Mouse (Mus musculus) heart, embryonic 16.5 days (tissue): ENCODE results near the gene Gm20388. TPM values are rescaled to one million over a fixed set of nuclear protein-coding genes. Genes with fewer than 3 reads are reported as not detected.

ENCODE experiments used
- ATAC-seq: fragments of 200-750 bp; cut with Nextera tagmentation; replicated peaks from 2 replicates; pipeline ENCODE4 v1.8.0; 2017; ENCODE audit warnings: moderate number of reproducible peaks; ENCODE audit not compliant: insufficient read depth, low FRiP score; ENCODE audit errors: extremely low read depth
- H3K27ac ChIP-seq: fragments of 300-500 bp; sonication (generic); 2 replicates; pipeline ENCODE4 v1.5.1; 2014; ENCODE audit warnings: mild to moderate bottlenecking, low read length, control low read depth, moderate library complexity
- H3K27me3 ChIP-seq: fragments of 300-500 bp; sonication (generic); 2 replicates; pipeline ENCODE4 v1.6.1; 2014; ENCODE audit warnings: low read length, mixed read lengths; ENCODE audit not compliant: control insufficient read depth, insufficient read depth
- H3K36me3 ChIP-seq: fragments of 300-500 bp; sonication (generic); 2 replicates; pipeline ENCODE4 v1.6.1; 2014; ENCODE audit not compliant: control insufficient read depth, insufficient read depth
- H3K4me1 ChIP-seq: fragments of 300-500 bp; sonication (generic); 2 replicates; pipeline ENCODE4 v1.6.1; 2014; ENCODE audit warnings: low read length, mixed read lengths; ENCODE audit not compliant: control insufficient read depth, insufficient read depth
- H3K4me2 ChIP-seq: fragments of 300-500 bp; sonication (generic); 2 replicates; pipeline ENCODE4 v1.6.1; 2014; ENCODE audit warnings: low read depth, mild to moderate bottlenecking, control low read depth, low read length
- H3K4me3 ChIP-seq: fragments of 300-500 bp; sonication (generic); 2 replicates; pipeline ENCODE4 v1.5.1; 2014; ENCODE audit warnings: mild to moderate bottlenecking, control low read depth, low read length
- H3K9ac ChIP-seq: fragments of 300-500 bp; sonication (generic); 2 replicates; pipeline ENCODE4 v1.6.1; 2014; ENCODE audit warnings: low read length, control low read depth
- H3K9me3 ChIP-seq: fragments of 300-500 bp; sonication (generic); replicated peaks from 2 replicates; pipeline ENCODE4 v1.6.1; 2016; ENCODE audit warnings: low read length; ENCODE audit not compliant: control insufficient read depth
- WGBS: fragments of 180-500 bp; shearing (Covaris S2); extraction: QIAGEN DNeasy Blood & Tissue Kit; methylation state at CpG from one replicate; pipeline ENCODE4 v1.1.7; 2014; 5-methylcytosine and 5-hydroxymethylcytosine counted together
- polyA plus RNA-seq: library from polyadenylated mRNA; unstranded; fragments of >200 nt; fragmentation: Nextera tagmentation; extraction: Ambion mirVana; gene quantifications from 2 replicates; pipeline ENCODE4 v1.2.1, GENCODE M21; 2015

Gm20388 gene
- polyA plus RNA-seq, 1 experiment from 2014 or later, result 4.5 TPM

- Histone ChIP-seq H3K4me3 (no peak overlapping the region), H3K27ac (no peak overlapping the region), H3K9me3 (no peaks in the 10 kb centered on the region), H3K36me3 (no peaks in the 10 kb centered on the region), H3K4me1 (peaks cover 20% of the 10 kb centered on the region), H3K4me2 (no peak overlapping the region), H3K27me3 (no peaks in the 10 kb centered on the region), H3K9ac (no peak overlapping the region)
- no peak for ATAC-seq
These were observed 854.0 kb downstream of the Gm20388 start for GRCm38 (mm10) chr8:120764638-120765037.

DNA sequence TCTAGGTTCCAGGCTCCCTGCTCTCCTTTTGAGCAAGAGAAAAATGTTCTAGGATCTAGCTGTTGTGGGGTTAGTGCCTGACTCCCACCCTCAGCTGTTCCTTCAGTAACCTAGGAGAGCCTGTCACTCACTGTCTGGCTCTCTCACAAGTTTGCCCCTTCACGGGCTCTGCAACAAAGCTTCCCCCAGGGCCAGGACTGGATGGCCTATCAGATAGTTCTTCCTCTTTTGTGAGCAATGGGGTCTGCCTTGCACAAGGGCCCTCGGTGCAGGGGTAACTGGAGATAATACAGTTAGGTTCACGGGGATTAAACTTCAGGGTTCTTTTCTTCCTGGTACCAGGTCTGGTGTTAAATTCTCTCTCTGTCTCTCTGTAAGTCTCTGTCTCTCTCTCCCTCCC is 856.0 kb downstream of the Gm20388 start:
- H3K36me3 ChIP-seq, result no peaks in the 10 kb centered on the region
- 33% methylated on average over 3 of the region's 3 CpGs for WGBS
- H3K4me1 ChIP-seq, result peaks cover 20% of the 10 kb centered on the region
- H3K4me3 ChIP-seq, result no peak overlapping the region
- no peaks in the 10 kb centered on the region for H3K9me3 ChIP-seq
- no peak for ATAC-seq
- H3K4me2 ChIP-seq, result no peak overlapping the region
- no peak overlapping the region for H3K9ac ChIP-seq
- H3K27ac ChIP-seq, result no peak overlapping the region
- H3K27me3 ChIP-seq, result no peaks in the 10 kb centered on the region

DNA sequence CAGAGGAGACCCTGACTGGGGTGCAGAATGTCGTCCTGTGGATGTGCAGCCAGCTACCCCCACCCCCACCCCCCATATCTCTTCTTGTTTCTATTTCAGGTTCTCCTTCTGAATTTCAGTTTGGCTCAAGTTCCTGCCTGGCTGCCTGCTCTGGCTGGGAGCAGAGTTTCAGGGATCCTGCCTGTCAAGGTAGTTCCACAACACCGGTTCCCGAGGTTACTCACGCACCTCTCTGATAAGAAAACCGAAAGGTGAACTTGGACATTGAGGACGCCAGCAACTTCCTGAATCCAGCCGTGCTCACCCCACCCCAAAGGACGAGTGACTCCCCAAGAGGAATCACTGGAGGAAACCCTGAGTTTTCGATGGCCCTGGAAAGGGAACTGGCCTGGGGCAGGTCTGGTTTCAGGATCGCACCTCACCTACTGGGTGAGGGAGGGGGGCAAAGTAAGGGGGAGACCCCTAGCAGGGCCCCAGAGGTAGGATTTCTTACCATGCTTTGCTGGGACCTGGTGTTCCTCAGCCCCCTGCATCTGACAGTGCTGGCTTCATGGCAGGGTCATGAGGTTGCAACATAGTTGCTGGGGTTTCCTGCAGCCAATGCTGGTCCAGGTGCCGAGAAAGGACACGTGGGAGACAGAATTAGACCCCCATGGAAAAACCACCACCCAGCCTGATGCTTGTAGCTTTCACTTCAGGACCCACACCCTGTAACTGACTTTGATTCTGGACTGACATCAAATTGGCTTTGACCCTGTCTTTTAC is 858.0 kb downstream of the Gm20388 start:
- no peaks in the 10 kb centered on the region for H3K27me3 ChIP-seq
- H3K9me3 ChIP-seq, result no peaks in the 10 kb centered on the region
- H3K4me2 ChIP-seq, result peak overlapping the region; percentile 27
- peak overlapping the region; percentile 30; the same call in 1 of the 2 replicates for H3K9ac ChIP-seq
- no peak overlapping the region for H3K4me3 ChIP-seq
- peaks cover 20% of the 10 kb centered on the region for H3K4me1 ChIP-seq
- peak overlapping the region; percentile 13 for H3K27ac ChIP-seq
- 27% methylated on average over 12 of the region's 12 CpGs for WGBS
- ATAC-seq, result peak; percentile 65
- no peaks in the 10 kb centered on the region for H3K36me3 ChIP-seq

GRCm38 (mm10) chr8:120777184-120777583 is 866.5 kb downstream of the Gm20388 start:
- H3K4me1 ChIP-seq, result 0 out of 2 replicates have a peak, but pooled peaks cover 2% of the 10 kb centered on the region

DNA sequence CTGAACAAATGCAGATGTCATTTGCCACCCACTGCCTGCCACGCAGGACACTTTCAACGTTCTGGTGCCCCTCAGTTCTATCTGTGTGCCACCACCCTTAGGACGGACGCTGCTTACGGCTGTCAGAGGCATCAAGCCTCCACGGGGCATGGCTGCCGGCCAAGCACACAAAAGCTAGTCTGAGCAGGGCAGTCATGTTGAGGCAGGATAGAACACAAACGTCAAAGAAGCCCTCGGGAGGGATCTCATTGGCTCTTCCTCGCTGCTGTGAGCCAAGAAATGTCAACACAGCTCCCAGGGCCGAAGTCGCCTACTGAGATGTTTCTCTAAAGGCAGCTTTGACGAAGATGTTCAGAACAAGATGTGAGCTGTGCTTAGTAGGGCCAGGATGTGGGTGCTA is 867.1 kb downstream of the Gm20388 start:
- Histone ChIP-seq H3K4me2 (no peak overlapping the region), H3K4me3 (no peak overlapping the region), H3K4me1 (0 out of 2 replicates have a peak, but pooled peaks cover 2% of the 10 kb centered on the region), H3K9me3 (no peaks in the 10 kb centered on the region), H3K9ac (no peak overlapping the region), H3K36me3 (no peaks in the 10 kb centered on the region), H3K27me3 (no peaks in the 10 kb centered on the region; the same call in 1 of the 2 replicates), H3K27ac (no peak overlapping the region)
- ATAC-seq, result no peak; the same call in 1 of the 2 replicates
- 35% methylated on average over 13 of the region's 13 CpGs for WGBS

More at GRCm38 (mm10) chr8:120777184-120777583, 866.5 kb downstream of the Gm20388 start:
- Histone ChIP-seq H3K4me3 (no peak overlapping the region), H3K27me3 (no peaks in the 10 kb centered on the region; the same call in 1 of the 2 replicates), H3K4me2 (no peak overlapping the region), H3K9me3 (no peaks in the 10 kb centered on the region), H3K36me3 (no peaks in the 10 kb centered on the region), H3K27ac (no peak overlapping the region), H3K9ac (no peak overlapping the region)
- WGBS, result 85% methylated on average over 10 of the region's 10 CpGs
- no peak for ATAC-seq

DNA sequence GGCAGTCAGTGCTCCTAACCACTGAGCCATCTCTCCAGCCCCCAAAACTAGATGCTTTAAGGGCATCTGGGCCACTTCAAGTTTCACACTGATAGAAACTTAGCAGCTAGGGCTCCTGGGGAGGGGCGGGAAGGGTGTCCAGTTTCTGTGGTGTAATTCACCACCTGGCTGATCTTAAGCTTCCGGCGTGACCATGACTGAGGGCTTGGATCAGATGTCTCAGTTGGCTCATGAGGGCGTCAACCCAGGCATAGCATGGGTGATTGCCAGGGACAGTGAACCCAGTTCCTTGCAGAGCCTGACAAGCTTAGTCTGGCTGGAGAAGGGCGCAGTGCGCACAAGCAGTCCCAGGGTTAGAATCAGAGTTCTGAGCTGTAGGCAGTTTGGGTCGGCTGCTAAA is 868.5 kb downstream of the Gm20388 start:
- H3K36me3 ChIP-seq, result no peaks in the 10 kb centered on the region
- no peak overlapping the region for H3K4me2 ChIP-seq
- no peak for ATAC-seq
- H3K4me1 ChIP-seq, result 0 out of 2 replicates have a peak, but pooled peaks cover 2% of the 10 kb centered on the region
- no peaks in the 10 kb centered on the region; the same call in 1 of the 2 replicates for H3K27me3 ChIP-seq
- H3K9ac ChIP-seq, result no peak overlapping the region
- no peak overlapping the region for H3K27ac ChIP-seq
- WGBS, result 95% methylated on average over 7 of the region's 7 CpGs
- H3K9me3 ChIP-seq, result no peaks in the 10 kb centered on the region
- H3K4me3 ChIP-seq, result no peak overlapping the region

- WGBS, result 61% methylated on average over 4 of the region's 4 CpGs
- no peak overlapping the region for H3K4me2 ChIP-seq
- H3K4me3 ChIP-seq, result no peak overlapping the region
- no peaks in the 10 kb centered on the region for H3K27me3 ChIP-seq
- no peak overlapping the region for H3K27ac ChIP-seq
- no peak overlapping the region for H3K9ac ChIP-seq
- H3K9me3 ChIP-seq, result no peaks in the 10 kb centered on the region
- no peaks in the 10 kb centered on the region for H3K36me3 ChIP-seq
- ATAC-seq, result no peak
- no peaks in the 10 kb centered on the region for H3K4me1 ChIP-seq
These were observed 873.1 kb downstream of the Gm20388 start for GRCm38 (mm10) chr8:120783781-120784180.

DNA sequence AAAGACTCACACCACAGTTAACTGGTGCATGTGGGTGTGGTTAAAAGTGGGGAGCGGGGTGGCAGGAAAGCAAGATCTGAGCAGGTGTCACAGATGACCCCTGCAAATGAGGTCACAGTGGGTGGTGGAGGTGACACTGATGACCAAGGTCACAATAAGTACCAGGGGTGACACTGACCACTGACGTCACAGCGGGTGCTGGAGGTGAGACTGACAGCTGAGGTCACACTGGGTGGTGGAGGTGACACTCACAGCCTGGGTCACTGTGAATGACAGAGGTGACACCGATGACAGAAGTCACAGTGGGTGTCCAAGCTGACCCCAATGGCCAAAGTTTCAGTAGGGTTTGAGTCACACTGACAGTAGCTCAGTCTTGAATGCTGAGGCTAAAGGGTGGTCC is 876.1 kb downstream of the Gm20388 start:
- 68% methylated on average over 4 of the region's 4 CpGs for whole genome bisulfite sequencing

DNA sequence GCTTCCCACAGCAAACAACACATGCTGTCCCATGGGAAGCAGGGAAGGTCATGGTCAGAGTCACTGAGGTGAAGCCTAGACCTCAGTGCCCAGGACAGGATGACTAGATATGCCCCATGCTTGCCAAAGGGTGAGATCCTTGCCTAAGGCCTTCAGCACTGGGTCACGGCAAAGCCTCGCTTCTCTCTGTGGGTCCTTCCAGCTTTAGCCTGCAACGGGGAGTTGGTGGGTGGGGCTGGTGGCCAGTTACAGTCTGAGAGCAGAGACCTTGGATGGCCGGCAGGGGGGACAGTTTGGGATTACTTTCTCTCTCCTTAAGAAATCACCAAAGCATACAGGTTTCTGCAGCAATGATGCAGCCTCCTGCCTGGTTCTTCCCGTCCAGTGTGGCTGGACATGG is 877.0 kb downstream of the Gm20388 start:
- 45% methylated on average over 5 of the region's 5 CpGs for WGBS
- Histone ChIP-seq H3K36me3 (no peaks in the 10 kb centered on the region), H3K9ac (no peak overlapping the region), H3K9me3 (no peaks in the 10 kb centered on the region), H3K4me3 (no peak overlapping the region), H3K4me2 (no peak overlapping the region), H3K27me3 (no peaks in the 10 kb centered on the region), H3K4me1 (peaks cover 3% of the 10 kb centered on the region; the same call in 1 of the 2 replicates), H3K27ac (no peak overlapping the region)
- ATAC-seq, result no peak

More for the DNA sequence above, 876.1 kb downstream of the Gm20388 start:
- no peak overlapping the region for H3K9ac ChIP-seq
- H3K27me3 ChIP-seq, result no peaks in the 10 kb centered on the region
- H3K4me1 ChIP-seq, result peaks cover 3% of the 10 kb centered on the region; the same call in 1 of the 2 replicates
- no peak for ATAC-seq
- no peaks in the 10 kb centered on the region for H3K36me3 ChIP-seq
- no peaks in the 10 kb centered on the region for H3K9me3 ChIP-seq
- H3K4me3 ChIP-seq, result no peak overlapping the region
- H3K27ac ChIP-seq, result no peak overlapping the region
- H3K4me2 ChIP-seq, result no peak overlapping the region
